Mouse (Mus musculus) heart, adult 18-20 months (tissue): ENCODE data around the gene Golph3. TPM values are rescaled to one million over a fixed set of nuclear protein-coding genes. Genes with fewer than 3 reads are reported as not detected.

ENCODE experiments used
- DNase-seq, 2 experiments: peaks; one replicate each; pipeline ENCODE4 v3.0.0; 2021 to 2022; ENCODE audit warnings: mixed read lengths in 1 of 2
- total RNA-seq, 2 experiments: library from RNA; stranded (reverse); gene quantifications; 2 replicates each; pipeline ENCODE4 v1.2.3; 2021

Golph3 gene
- total RNA-seq, 2 experiments from 2014 or later: 82.6 to 93.4 TPM

- DNase-seq: no peak
These were observed 4.0 kb upstream of the Golph3 start for GRCm38 (mm10) chr15:12317290-12317689.

DNA sequence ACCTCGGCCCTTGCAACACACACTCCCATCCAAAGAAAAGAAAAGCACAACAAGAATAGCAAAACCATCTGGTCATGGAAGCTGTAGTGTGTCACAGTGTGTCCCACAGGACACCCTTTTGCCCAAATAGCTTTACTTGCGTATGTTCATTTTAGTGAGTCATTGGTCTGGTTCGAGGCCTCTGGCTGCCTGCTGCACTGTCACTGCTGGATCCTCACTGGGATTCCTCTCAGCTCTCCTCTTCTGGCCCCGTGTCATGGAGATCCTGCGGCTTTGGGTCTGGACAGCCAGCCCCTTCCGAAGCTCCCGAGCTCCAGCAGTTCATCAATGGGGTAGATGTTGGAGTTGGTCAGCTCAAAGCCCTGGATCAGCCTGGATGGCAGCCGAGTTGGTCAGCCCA, 2.8 kb upstream of the Golph3 start:
- peak in 1 of 2 experiments; percentile 29 for DNase-seq

DNA sequence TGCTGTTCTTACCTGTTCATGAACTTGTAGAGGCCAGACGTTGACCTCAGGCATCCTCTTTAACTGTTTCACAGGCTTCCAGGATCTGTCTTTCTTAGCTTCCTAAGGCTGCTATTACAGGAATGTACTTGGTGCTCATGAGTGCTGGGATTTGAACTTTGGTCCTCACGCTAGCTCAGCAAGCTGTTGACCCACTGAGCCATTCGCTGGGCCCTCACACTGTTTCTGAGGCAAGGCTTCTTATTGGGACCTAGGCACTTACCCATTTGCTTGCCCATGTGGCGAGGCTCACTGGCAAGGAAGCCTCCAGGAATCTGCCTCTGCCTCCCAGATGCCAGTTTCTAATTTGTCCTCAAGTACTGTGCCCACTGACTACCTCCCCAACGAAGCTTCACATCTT, 1.4 kb upstream of the Golph3 start:
- no peak for DNase-seq

DNA sequence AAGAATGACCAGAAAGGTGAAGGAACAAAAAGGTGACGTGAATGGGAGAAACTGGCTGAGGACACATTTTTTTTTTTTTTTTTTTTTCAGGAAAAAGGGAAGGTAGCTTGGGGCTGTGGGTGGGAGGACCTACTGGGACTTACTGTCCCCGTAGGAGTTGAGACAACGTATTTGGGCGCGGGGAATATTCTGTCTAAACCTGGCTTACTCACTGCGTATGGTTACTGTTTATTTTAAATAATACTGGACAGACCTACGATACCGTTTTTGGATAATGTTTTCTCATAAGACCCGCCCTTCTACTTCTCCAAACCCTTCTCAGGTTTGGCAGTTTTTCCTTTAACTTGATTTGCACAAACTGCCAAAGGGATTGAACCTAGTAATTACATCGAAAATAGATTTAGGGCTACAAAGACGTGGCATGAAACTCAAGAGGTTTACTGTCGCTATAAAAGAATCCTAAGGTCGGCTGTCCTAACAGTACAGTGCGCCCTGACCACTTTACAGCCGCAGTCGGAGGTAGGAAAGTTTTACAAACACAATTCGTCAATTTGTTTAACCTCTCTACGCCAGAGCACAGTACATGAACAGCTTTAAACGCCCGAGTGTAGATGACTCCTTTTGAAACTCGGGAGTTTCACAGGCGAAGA, 684 bp upstream of the Golph3 start:
- DNase-seq: no peak

- peak; percentile 48 to 58 for DNase-seq
These were observed 755 bp downstream of the Golph3 start, which contains the start of gene 1810049J17Rik for GRCm38 (mm10) chr15:12321788-12322621. Gene 1810049J17Rik, minus strand, starts transcription at chr15:12321899.

DNA sequence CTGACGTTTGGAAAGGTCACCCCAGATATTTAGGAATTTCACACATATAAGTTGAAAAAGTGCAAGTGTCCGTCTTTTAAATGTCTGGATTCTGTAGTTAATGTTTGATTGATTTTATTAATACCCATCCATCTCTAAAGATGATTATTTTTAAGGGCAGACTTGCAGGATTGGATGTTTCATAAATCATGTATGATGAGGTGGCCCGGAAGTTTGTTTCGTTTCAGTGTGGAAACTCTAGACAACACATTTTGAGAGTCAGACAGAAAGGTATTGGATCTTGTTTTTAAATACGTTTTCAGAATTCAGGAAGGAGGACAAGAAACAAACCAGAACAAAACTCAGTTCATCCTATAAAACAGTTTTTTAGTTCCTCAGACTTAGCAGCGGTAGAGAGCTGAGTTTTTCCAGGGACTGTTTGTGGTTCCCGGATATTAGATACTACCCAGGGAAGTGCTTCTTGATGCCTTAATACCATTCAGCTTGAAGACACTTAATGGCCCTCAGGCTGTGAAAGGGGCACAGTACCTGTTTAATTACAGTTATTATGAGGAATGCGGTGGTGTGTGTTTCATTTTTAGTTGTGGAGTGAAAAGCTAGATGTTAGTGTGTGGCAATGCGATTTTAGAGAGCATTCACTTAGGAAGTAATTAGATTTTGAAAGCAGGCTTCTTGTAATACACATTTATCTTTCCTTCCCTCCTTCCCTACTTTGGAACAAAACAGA, 1.6 kb downstream of the Golph3 start:
- DNase-seq: no peak

GRCm38 (mm10) chr15:12324326-12324725, 3.1 kb downstream of the Golph3 start:
- DNase-seq: no peak

DNA sequence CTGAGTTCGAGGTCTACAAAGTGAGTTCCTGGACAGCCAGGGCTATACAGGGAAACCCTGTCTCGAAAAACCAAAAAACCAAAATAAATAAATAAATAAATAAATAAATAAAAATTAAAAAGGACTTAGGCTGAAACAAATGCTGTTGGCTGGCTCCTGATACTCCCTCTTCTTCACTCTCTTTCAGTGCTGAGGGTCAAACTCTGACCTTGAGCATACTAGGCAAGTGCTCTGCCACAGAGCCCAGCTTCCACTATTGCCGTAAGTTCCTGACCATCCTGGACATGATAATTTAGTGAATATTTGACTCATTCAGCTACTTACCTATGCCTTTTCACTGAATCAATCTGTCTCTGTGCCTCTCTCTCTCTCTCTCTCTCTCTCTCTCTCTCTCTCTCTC, 9.1 kb downstream of the Golph3 start:
- no peak for DNase-seq

GRCm38 (mm10) chr15:12330892-12331291, 9.6 kb downstream of the Golph3 start:
- DNase-seq: peak in 1 of 2 experiments; percentile 29

- DNase-seq: no peak
These were observed 10.1 kb downstream of the Golph3 start for GRCm38 (mm10) chr15:12331300-12331699.

DNA sequence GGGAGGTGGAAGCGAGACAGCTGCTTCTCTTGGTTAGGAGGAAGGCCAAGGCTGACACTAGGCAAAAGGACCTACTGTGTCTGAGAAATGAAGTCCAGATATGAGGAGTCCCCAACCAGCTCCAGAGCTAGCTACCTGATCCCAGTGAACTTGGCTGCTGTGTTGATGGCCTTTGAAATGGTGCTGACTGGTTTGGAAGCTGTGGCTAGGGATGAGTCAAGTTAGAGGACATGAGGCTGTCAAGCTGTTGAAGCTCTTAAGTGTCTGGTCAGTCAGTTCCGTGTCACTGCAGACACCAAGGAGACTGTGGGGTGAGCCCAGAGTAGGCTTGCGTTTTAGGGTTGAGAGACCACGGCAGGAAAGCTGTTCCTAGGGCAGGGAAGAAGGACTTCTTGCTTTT, 13.1 kb downstream of the Golph3 start:
- no peak for DNase-seq

GRCm38 (mm10) chr15:12337030-12337778, 16.0 kb downstream of the Golph3 start:
- DNase-seq: no peak

- no peak for DNase-seq
These were observed 16.5 kb downstream of the Golph3 start for GRCm38 (mm10) chr15:12337779-12338137.

DNA sequence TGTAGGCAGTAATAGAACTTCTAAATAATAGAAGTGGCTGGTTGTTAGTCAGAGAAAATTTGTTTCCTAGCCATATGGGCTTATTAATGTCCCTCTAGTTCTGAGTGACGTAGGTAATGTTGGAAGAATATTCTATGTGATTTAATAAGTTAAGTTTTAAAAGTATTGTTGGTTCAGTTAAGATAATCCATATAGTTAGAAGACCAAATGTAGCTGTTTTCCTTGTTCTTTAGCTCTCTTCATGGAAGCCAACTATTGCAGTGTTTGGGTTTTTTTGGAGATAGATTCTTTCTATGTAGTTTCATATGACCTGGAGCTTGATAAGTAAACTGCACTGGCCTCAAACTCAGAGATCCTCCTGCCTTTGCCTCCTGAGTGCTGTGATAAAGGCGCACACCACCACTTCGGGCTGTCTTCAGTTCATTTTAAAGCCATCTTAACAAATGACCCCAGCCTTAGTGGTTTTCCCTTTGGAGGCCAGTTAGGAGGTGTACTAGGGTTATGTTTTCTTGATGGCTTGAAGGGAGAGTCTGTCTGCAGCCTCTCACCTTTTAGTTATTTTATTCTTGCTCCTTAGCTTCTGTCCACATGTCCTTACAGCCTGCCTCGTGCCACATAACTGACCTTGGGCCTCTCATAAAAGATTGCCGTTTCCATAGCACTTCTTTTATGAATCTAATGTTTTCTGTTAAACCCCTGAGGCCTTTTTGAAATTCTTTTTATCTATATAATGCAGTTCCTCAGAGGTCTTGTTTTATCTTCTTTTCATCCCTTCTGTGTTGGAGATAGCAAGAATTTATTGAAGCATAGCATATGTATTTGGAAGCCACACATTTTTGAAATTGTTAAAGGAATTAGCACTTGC, 19.5 kb downstream of the Golph3 start:
- no peak for DNase-seq

DNA sequence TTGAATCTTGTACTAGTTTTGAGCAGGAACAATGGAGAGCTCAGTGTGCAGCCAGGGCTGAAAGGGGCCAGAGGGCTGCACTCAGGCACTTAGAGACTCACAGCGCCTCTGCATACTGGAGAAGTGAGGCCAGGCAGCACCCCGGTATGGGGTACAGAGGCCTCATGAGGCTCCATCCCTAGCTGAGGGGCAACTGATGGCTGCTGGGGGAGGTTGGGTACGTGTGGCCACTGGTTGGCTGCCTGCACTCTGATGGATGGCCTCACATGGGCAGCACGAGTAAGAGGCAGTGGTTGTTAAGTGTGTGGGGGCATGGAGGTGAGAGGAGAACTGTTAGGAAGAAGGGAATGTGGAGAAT, 20.1 kb downstream of the Golph3 start:
- DNase-seq: no peak

DNA sequence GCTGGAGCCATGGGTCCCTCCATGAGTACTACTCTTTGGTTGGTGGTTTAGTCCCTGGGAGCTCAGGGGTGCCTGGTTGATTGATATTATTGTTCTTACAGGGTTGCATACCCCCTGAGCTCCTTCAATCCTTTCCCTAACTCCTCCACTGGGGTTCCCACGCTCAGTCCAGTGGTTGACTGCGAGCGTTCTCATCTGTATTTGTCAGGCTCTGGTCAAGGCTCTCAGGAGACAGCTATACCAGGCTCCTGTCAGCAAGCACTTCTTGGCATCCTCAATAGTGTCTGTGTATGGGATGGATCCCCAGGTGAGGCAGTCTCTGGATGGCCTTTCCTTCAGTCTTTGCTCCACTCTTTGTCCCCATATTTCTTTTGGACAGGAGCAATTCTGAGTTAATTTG, 25.7 kb downstream of the Golph3 start:
- DNase-seq: no peak

DNA sequence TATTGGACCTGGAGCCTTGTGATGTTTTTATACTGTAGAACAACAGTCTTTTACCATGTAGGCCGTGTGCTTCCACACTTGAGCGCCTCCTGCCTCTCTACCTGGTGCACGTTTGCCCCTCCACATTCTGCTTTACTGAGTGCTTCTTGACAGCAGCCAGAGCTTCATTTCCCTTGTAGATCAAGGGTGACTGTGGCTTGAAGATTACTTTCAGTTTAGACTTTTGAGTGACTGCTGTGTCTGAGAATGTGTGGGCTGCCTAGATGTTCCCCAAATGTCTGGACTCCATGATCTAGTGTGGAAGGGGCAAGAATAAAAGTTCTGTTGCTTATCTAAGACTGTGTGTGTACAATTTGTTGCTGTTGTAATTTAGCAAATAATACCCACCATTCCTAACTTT, 27.7 kb downstream of the Golph3 start:
- no peak for DNase-seq

DNA sequence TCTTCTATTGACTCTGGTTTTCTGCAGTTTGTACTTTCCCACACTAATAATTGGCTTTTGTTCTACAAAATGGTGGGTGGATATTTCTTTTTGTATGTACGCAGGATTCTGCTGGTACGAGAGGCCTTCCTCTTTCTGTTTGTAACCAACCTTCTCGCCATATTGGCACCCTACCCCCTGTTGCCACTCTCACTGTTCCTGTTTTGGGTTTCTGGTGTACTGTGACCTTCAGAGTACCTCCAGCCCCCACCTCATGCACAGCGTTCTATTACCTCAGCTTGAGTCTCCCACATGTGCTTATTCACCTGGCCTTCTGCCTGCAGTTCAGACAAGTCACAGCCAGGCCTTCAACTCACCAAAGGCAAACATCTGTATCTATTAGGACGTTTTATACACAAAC, 28.6 kb downstream of the Golph3 start:
- no peak for DNase-seq

DNA sequence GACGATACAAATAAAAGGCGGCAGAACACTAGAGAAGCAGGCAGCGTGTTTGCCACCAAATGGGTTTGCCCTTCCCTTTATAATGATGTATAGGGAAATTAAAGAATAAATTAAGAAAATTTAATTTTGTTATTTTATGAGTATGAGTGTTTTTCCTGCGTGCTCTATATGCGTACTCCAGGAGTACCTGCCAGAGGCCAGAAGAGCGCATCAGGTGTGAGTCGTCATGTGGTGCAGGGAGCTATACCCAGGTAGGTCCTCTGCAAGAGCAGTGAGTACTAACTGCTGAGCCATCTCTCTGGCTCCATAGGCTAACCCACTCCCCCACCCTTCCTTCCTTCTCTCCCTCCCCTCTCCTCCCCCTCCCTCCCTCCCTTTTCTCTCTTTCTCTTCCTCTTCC, 30.2 kb downstream of the Golph3 start:
- DNase-seq: no peak

- peak in 1 of 2 experiments; percentile 37 for DNase-seq
These were observed 33.1 kb downstream of the Golph3 start for GRCm38 (mm10) chr15:12354281-12354810.

DNA sequence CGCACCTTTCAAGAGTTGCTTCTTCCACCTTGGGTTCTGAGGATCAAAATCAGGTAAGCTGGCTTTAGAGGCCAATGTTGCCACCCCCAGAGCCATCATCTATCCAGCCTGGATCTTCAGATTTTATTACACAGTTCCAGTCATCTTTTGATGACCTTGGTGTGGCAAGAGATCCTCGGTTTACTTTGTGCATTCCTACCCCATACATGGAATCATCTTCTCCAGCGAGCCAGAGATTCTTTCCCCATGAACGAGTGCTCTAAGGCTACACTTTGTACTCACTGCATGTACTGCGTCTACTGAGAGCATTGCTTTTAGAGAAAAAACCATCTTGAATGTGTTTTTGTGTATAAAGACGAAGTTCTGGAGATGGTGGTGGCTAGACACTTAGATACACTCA, 34.0 kb downstream of the Golph3 start:
- no peak for DNase-seq
